Mouse (Mus musculus): ENCODE measurements around the gene Ar. TPM values are rescaled to one million over a fixed set of nuclear protein-coding genes. Genes with fewer than 3 reads are reported as not detected.

Gene Ar
- polyA plus RNA-seq, 1 experiment = 4.5 TPM

GRCm38 (mm10) chrX:98216103-98216502 is 67.5 kb downstream of the Ar start:
- H3K27me3 ChIP-seq (replicated peaks; ENCODE audit: control insufficient read depth, insufficient read depth, low read length) = no peaks in the 10 kb centered on the region
- no peaks in the 10 kb centered on the region for H3K4me1 ChIP-seq (ENCODE audit: control insufficient read depth, insufficient read depth, low read length)
- no peaks in the 10 kb centered on the region for H3K36me3 ChIP-seq (ENCODE audit: control insufficient read depth, insufficient read depth, low read length)
- no peak overlapping the region for H3K4me3 ChIP-seq (ENCODE audit: insufficient read depth, low read depth, low read length)
- TF ChIP-seq CTCF (conservative IDR thresholded peaks at IDR 0.05; ENCODE audit: insufficient read depth, insufficient read length, low read depth, low read length) = no peak
- TF ChIP-seq POLR2A (IDR thresholded peaks at IDR 0.05; ENCODE audit: low read depth, low read length) = no peak
- H3K27ac ChIP-seq (ENCODE audit: insufficient read depth, low read depth, low read length) = no peak overlapping the region
- WGBS = 60% methylated on average over 1 of the region's 1 CpGs
- DNase-seq = no peak

DNA sequence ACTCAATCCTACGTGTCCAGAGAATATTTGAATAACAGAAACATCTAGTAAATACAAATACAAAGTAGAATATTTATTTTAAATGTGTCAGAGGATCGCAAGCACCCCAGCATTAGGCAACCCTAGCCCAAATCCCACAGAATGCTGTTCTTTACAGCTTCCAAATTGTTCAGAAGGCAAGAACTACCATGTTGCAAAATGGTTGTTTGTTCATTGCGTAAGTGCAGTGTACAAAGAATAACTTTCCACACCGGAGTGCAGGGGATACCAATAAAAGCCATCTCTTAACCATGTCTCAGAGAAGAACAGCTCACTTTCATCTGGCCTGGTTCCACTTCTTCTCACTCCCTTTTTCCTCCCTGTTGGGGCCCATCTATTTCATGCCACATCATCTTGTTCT is 90.4 kb downstream of the Ar start:
- no peaks in the 10 kb centered on the region for H3K4me1 ChIP-seq (ENCODE audit: control insufficient read depth, insufficient read depth, low read length)
- no peak overlapping the region for H3K27ac ChIP-seq (ENCODE audit: insufficient read depth, low read depth, low read length)
- TF ChIP-seq POLR2A (IDR thresholded peaks at IDR 0.05; ENCODE audit: low read depth, low read length) (no peak), CTCF (conservative IDR thresholded peaks at IDR 0.05; ENCODE audit: insufficient read depth, insufficient read length, low read depth, low read length) (no peak)
- DNase-seq = no peak
- no peaks in the 10 kb centered on the region for H3K36me3 ChIP-seq (ENCODE audit: control insufficient read depth, insufficient read depth, low read length)
- no peaks in the 10 kb centered on the region for H3K27me3 ChIP-seq (replicated peaks; ENCODE audit: control insufficient read depth, insufficient read depth, low read length)
- WGBS = 91% methylated on average over 4 of the region's 4 CpGs
- no peak overlapping the region for H3K4me3 ChIP-seq (ENCODE audit: insufficient read depth, low read depth, low read length)

DNA sequence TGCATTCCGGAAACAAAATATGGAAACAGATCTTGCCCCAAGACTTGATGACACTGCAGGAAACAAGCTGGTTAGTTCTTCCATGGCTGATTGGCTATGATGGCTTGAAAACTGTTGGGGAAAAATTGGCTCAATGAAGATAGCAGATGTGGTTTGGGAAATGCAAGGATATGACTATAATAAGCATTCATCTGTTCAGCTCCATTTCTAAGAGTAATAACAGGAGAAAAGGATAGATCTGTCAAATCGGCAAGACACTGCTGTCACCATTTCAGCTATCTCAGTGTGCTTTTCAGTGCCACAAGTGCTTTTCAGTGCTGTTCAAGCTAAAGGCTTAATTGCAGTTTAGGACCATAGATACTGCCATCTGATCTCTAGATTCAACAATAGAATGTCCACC is 96.5 kb downstream of the Ar start:
- no peaks in the 10 kb centered on the region for H3K4me1 ChIP-seq (ENCODE audit: control insufficient read depth, insufficient read depth, low read length)
- H3K27ac ChIP-seq (ENCODE audit: insufficient read depth, low read depth, low read length) = no peak overlapping the region
- no peak for DNase-seq
- no peaks in the 10 kb centered on the region for H3K27me3 ChIP-seq (replicated peaks; ENCODE audit: control insufficient read depth, insufficient read depth, low read length)
- no peak for TF ChIP-seq POLR2A (IDR thresholded peaks at IDR 0.05; ENCODE audit: low read depth, low read length)
- TF ChIP-seq CTCF (conservative IDR thresholded peaks at IDR 0.05; ENCODE audit: insufficient read depth, insufficient read length, low read depth, low read length) = no peak
- H3K4me3 ChIP-seq (ENCODE audit: insufficient read depth, low read depth, low read length) = no peak overlapping the region
- H3K36me3 ChIP-seq (ENCODE audit: control insufficient read depth, insufficient read depth, low read length) = no peaks in the 10 kb centered on the region
- WGBS = 64% methylated on average over 2 of the region's 2 CpGs

DNA sequence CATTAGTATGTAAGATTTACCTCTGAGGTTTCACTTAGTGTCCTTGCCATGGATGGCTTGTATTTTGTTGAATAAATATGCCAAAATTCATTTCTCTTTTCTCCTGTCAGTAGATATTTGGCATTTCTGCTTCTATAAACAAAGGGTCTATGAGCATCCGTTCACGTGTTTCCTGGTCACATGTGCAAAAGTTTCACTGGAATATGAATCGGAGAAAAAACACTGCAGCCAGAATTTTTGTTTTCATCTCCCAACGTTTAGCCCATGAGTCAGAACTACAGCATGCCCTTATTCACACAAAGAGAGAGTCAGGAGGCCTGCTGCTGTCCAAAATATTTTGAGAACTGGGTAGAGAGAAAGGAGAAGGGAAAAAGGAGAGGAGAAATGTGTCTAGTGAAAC is 99.8 kb downstream of the Ar start:
- no peak for TF ChIP-seq CTCF (conservative IDR thresholded peaks at IDR 0.05; ENCODE audit: insufficient read depth, insufficient read length, low read depth, low read length)
- TF ChIP-seq POLR2A (IDR thresholded peaks at IDR 0.05; ENCODE audit: low read depth, low read length) = no peak
- no peak overlapping the region for H3K27ac ChIP-seq (ENCODE audit: insufficient read depth, low read depth, low read length)

GRCm38 (mm10) chrX:98259620-98260019 is 111.1 kb downstream of the Ar start:
- DNase-seq = no peak
- Histone ChIP-seq H3K4me3 (ENCODE audit: insufficient read depth, low read depth, low read length) (no peak overlapping the region), H3K27ac (ENCODE audit: insufficient read depth, low read depth, low read length) (no peak overlapping the region), H3K4me1 (ENCODE audit: control insufficient read depth, insufficient read depth, low read length) (no peaks in the 10 kb centered on the region), H3K27me3 (replicated peaks; ENCODE audit: control insufficient read depth, insufficient read depth, low read length) (no peaks in the 10 kb centered on the region), H3K36me3 (ENCODE audit: control insufficient read depth, insufficient read depth, low read length) (no peaks in the 10 kb centered on the region)
- no peak for TF ChIP-seq POLR2A (IDR thresholded peaks at IDR 0.05; ENCODE audit: low read depth, low read length)
- no peak for TF ChIP-seq CTCF (conservative IDR thresholded peaks at IDR 0.05; ENCODE audit: insufficient read depth, insufficient read length, low read depth, low read length)
- WGBS = 86% methylated on average over 2 of the region's 2 CpGs

More for the DNA sequence above, 99.8 kb downstream of the Ar start:
- Histone ChIP-seq H3K4me3 (ENCODE audit: insufficient read depth, low read depth, low read length) (no peak overlapping the region), H3K36me3 (ENCODE audit: control insufficient read depth, insufficient read depth, low read length) (no peaks in the 10 kb centered on the region), H3K4me1 (ENCODE audit: control insufficient read depth, insufficient read depth, low read length) (no peaks in the 10 kb centered on the region), H3K27me3 (replicated peaks; ENCODE audit: control insufficient read depth, insufficient read depth, low read length) (no peaks in the 10 kb centered on the region)
- no peak for DNase-seq
- WGBS = 73% methylated on average over 4 of the region's 4 CpGs

- Histone ChIP-seq H3K4me1 (ENCODE audit: control insufficient read depth, insufficient read depth, low read length) (no peaks in the 10 kb centered on the region), H3K4me3 (ENCODE audit: insufficient read depth, low read depth, low read length) (no peak overlapping the region), H3K36me3 (ENCODE audit: control insufficient read depth, insufficient read depth, low read length) (no peaks in the 10 kb centered on the region), H3K27me3 (replicated peaks; ENCODE audit: control insufficient read depth, insufficient read depth, low read length) (no peaks in the 10 kb centered on the region), H3K27ac (ENCODE audit: insufficient read depth, low read depth, low read length) (no peak overlapping the region)
- TF ChIP-seq CTCF (conservative IDR thresholded peaks at IDR 0.05; ENCODE audit: insufficient read depth, insufficient read length, low read depth, low read length) = no peak
- no peak for TF ChIP-seq POLR2A (IDR thresholded peaks at IDR 0.05; ENCODE audit: low read depth, low read length)
- 92% methylated on average over 2 of the region's 2 CpGs for WGBS
- no peak for DNase-seq
These were observed 117.2 kb downstream of the Ar start for GRCm38 (mm10) chrX:98265755-98266154.

- TF ChIP-seq POLR2A (IDR thresholded peaks at IDR 0.05; ENCODE audit: low read depth, low read length) (no peak), CTCF (conservative IDR thresholded peaks at IDR 0.05; ENCODE audit: insufficient read depth, insufficient read length, low read depth, low read length) (no peak)
- H3K36me3 ChIP-seq (ENCODE audit: control insufficient read depth, insufficient read depth, low read length) = no peaks in the 10 kb centered on the region
- H3K27ac ChIP-seq (ENCODE audit: insufficient read depth, low read depth, low read length) = no peak overlapping the region
- no peak overlapping the region for H3K4me3 ChIP-seq (ENCODE audit: insufficient read depth, low read depth, low read length)
- H3K4me1 ChIP-seq (ENCODE audit: control insufficient read depth, insufficient read depth, low read length) = no peaks in the 10 kb centered on the region
- DNase-seq = no peak
- no peaks in the 10 kb centered on the region for H3K27me3 ChIP-seq (replicated peaks; ENCODE audit: control insufficient read depth, insufficient read depth, low read length)
These were observed 122.8 kb downstream of the Ar start for GRCm38 (mm10) chrX:98271361-98271760.

DNA sequence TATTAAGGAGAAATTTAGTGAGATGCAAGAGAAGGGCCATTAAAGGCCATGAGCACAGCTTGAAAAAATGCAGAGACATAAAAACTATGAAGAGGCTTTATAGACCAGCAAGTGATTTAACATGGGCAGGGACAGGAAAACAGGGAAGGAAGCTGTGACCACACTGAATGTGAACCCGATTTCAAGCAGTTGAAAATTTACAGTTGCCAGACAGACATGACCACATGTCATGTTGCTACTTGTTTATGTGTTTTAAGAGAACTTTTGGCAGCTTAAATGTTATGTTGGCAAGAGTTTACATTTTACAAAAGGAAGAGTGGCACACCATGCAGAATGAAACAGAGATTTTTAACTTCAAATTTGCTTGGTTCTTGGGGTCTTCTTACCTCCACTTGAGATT is 143.2 kb downstream of the Ar start:
- peak; percentile 3 for DNase-seq
- 32% methylated on average over 1 of the region's 1 CpGs for WGBS

More for the DNA sequence above, 143.2 kb downstream of the Ar start:
- Histone ChIP-seq H3K4me3 (ENCODE audit: insufficient read depth, low read depth, low read length) (no peak overlapping the region), H3K4me1 (ENCODE audit: control insufficient read depth, insufficient read depth, low read length) (no peaks in the 10 kb centered on the region), H3K36me3 (ENCODE audit: control insufficient read depth, insufficient read depth, low read length) (no peaks in the 10 kb centered on the region), H3K27me3 (replicated peaks; ENCODE audit: control insufficient read depth, insufficient read depth, low read length) (no peaks in the 10 kb centered on the region), H3K27ac (ENCODE audit: insufficient read depth, low read depth, low read length) (no peak overlapping the region)
- TF ChIP-seq POLR2A (IDR thresholded peaks at IDR 0.05; ENCODE audit: low read depth, low read length) (no peak), CTCF (conservative IDR thresholded peaks at IDR 0.05; ENCODE audit: insufficient read depth, insufficient read length, low read depth, low read length) (no peak)
